Mouse (Mus musculus): Measurements from ENCODE around the gene B4galt7. TPM values are rescaled to one million over a fixed set of nuclear protein-coding genes. Genes with fewer than 3 reads are reported as not detected.

B4galt7 gene
- polyA plus RNA-seq (2012; rRNA removed), result 27.5 and 30.1 TPM in 2 replicates

DNA sequence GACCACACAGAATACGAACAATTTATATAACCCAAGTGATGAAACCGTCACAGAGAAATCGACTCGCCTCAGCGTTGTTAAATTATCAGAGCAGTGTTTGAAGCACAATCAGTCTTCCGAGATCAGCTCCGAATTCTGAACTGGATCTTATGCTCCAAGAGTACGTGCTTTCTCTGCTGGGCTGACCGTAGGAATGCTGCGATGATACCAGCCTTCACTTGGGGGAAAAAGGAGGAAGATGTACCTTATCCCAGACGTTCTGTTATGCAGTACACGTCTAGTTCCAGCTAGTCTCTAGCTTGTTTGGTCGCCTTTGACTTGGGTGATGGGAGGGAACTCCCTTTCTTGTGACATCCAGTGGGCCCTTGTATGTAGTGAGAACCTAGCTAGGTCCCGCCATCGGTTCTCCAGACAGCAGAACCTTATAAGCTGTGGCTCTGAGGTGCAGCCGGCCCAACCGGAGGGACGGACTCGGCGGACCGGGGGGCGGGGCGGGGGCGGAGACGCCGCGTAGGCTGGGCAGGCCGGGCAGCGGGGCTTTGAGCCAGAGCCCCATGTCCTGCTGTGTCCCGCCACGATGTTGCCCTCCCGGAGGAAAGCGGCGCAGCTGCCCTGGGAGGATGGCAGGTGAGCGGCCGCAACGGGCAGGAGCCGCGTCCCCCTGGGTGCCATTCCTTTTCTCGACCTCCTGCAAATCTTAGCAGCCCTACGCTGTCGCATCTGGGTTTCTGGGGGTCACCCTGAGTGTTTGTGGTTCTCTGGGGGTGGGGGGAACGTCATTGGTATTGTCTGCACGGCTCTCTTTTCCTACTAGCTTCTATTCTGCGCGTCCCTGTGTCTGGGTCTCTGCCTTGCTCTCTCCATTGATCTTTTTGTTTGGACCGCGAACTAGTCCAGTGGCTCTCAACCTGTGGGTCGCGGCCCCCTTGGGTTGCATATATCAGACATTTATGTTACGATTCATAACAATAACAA is at the start of gene B4galt7:
Gene B4galt7, plus strand, starts transcription at position 331 of the 975 bp plus-strand sequence.

DNA sequence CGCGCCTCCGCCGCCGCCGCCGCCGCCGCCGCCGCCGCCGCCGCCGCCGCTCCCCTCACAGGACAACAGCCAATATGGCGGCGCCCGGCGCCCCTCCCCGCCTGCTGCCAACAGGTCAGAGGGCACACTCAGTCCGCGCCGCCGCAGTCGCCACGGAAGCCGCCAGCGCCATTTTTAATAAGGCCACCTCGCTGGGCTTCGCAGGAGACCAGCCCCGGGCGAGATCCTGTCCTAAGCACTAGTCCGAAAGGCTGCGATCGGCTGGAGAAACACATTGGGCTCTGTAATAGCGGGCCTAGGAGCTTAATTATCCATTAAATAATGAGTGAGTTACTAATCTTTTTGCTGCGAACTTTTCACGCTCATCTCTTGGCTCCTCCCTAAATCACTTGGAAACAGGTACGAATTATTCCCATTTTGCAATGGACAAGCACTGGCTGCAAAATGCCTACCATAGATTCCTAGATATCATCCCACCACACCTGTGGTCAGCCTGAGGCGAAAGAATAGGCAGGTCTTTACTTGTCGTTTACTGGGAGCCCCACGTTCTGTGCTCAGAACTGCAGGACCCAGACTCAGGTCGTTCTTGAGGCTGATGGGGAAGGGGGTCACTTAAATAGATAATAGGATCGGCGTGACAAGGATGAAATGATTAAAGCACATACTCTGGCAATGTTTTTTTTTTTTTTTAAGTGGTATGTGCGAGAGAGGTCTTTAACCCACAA is 28.5 kb upstream of the B4galt7 start, which contains the start of gene Fam193b:
Gene Fam193b, minus strand, starts transcription at position 94 of the 725 bp plus-strand sequence.

DNA sequence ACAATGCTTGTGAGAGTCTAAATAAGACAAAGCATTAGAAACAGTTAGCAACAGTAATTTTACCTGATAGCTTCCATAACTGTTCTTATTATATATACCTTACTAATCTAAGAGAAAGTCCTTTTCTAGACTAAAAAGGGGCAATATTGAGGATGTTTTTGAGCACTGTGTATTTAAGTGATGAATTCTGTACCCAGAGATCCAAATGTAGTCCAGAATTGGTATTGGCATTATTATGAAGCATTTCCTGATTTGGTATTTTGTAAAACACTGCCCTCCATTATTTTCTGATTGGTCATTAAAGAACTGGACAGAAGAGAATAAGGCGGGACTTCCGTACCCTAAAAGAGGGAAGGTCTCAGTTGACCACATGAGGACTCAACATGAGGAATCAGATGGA is 26.3 kb upstream of the B4galt7 start, which contains the start of gene Tmed9:
Gene Tmed9, plus strand, starts transcription at position 301 of the 400 bp plus-strand sequence.

DNA sequence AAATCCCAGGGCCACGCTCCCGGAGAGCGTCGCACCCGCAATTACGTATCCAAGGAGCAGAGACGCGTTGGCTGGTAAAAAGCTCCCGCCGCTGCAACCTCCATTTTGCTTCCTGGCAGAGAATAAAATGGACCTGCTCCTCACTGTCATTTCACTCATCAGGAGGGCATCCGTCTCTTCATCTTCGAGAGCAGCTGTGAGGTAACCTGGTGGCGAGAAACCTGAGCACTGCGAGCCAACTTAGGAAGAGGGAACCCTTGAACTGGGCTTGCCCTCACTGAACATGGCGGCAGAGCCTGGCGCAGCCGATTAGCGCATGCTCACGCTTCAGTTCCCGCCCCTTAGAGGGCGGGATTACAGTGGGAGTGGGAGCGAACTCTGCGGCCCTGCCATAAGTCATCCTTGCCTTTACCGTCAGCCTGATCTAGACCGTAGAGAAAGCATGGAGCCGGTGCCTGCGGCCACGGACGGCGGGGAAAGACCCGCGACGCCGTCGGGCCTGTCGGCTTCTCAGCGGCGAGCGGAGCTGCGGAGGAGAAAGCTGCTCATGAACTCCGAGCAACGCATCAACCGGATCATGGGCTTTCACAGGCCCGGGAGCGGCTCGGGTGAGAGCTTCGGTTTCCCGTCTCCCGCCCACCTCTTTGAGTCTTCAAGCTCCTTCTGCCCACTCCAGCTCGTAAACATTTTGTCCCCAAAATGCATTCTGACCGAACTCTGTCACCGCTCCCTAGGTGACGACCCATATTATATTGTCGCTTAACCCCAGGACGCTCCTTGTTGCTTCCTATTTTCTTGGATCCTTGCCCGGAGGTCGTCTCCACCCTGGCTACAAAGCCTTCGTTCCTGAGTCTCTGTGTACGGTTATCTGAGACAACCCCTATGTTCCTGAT is 23.2 kb downstream of the B4galt7 start, which contains the start of gene Caml:
Gene Caml, plus strand, starts transcription at position 357 of the 893 bp plus-strand sequence.

DNA sequence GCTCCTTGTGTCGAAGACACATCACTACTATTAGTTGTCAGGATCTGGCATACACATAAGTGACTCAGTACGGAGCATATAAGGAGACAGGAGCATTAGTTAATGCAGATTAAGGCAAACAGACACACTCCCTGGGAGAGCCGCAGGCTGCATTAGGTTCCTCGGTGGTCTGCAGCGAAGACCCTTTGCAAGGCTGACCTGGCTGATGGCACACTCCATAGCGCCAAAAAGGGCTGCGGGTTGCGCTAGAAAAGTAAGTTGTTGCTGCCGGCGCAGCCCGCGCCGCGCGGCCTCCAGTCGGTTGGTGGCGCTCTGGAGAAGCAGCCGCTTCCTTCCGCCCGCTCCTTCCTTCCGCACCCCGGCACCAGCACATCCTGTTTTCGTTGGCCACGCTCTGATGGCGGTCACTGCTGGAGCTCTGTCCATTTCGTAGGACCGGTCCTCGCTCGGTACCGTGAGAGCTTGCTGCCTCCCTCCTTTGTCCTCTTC is 35.0 kb downstream of the B4galt7 start, which contains the start of gene Ddx46:
Gene Ddx46, plus strand, starts transcription at position 389 of the 489 bp plus-strand sequence.

Other genes starting within 250 kb of the B4galt7 start
- 69.7 and 78.2 TPM in 2 replicates for gene Lman2, start 237.1 kb upstream of the B4galt7 start, polyA plus RNA-seq (2012; rRNA removed)
- 0.42 and 0.62 TPM in 2 replicates for gene Rgs14, start 230.2 kb upstream of the B4galt7 start, polyA plus RNA-seq (2012; rRNA removed)
- 0.12 TPM in 1 of 2 replicates, not detected in the other for gene Slc34a1, start 201.7 kb upstream of the B4galt7 start, polyA plus RNA-seq (2012; rRNA removed)
- gene Pfn3, start 184.7 kb upstream of the B4galt7 start, polyA plus RNA-seq (2012; rRNA removed), result not detected in 2 replicates
- gene F12, start 173.1 kb upstream of the B4galt7 start, polyA plus RNA-seq (2012; rRNA removed), result 1.5 and 2.4 TPM in 2 replicates
- 81.0 and 83.8 TPM in 2 replicates for gene Grk6, start 154.8 kb upstream of the B4galt7 start, polyA plus RNA-seq (2012; rRNA removed)
- 18.6 and 23.3 TPM in 2 replicates for gene Prr7, start 135.6 kb upstream of the B4galt7 start, polyA plus RNA-seq (2012; rRNA removed)
- gene Dbn1, start 111.8 kb upstream of the B4galt7 start, polyA plus RNA-seq (2012; rRNA removed), result 432 and 1,182 TPM in 2 replicates
- 75.3 and 103 TPM in 2 replicates for gene Pdlim7, start 86.2 kb upstream of the B4galt7 start, polyA plus RNA-seq (2012; rRNA removed)
- 8.2 and 15.0 TPM in 2 replicates for gene Dok3, start 70.6 kb upstream of the B4galt7 start, polyA plus RNA-seq (2012; rRNA removed)
- gene Ddx41, start 63.2 kb upstream of the B4galt7 start, polyA plus RNA-seq (2012; rRNA removed), result 100 and 105 TPM in 2 replicates
- 137 and 175 TPM in 2 replicates for gene Fam193b, start 28.8 kb upstream of the B4galt7 start, polyA plus RNA-seq (2012; rRNA removed)
- gene Tmed9, start 26.2 kb upstream of the B4galt7 start, polyA plus RNA-seq (2012; rRNA removed), result 147 and 149 TPM in 2 replicates
- 70.0 and 78.8 TPM in 2 replicates for gene Caml, start 23.1 kb downstream of the B4galt7 start, polyA plus RNA-seq (2012; rRNA removed)
- gene Ddx46, start 35.1 kb downstream of the B4galt7 start, polyA plus RNA-seq (2012; rRNA removed), result 67.7 and 99.4 TPM in 2 replicates
- 51.4 and 83.6 TPM in 2 replicates for gene B230219D22Rik, start 93.2 kb downstream of the B4galt7 start, polyA plus RNA-seq (2012; rRNA removed)
- 51.8 and 54.3 TPM in 2 replicates for gene Txndc15, start 114.8 kb downstream of the B4galt7 start, polyA plus RNA-seq (2012; rRNA removed)
- 38.8 and 48.8 TPM in 2 replicates for gene Pcbd2, start 127.5 kb downstream of the B4galt7 start, polyA plus RNA-seq (2012; rRNA removed)
- gene Catsper3, start 184.7 kb downstream of the B4galt7 start, polyA plus RNA-seq (2012; rRNA removed), result 0.10 and 0.12 TPM in 2 replicates
- 4.2 and 22.6 TPM in 2 replicates for gene Pitx1, start 236.3 kb downstream of the B4galt7 start, polyA plus RNA-seq (2012; rRNA removed)